Mouse (Mus musculus): ENCODE results near the gene Spats2.
"Not testable (repeated sequence)": the region's sequence is repeated elsewhere in the genome, so short reads cannot be mapped to it uniquely, and the experiment has no call there.

Gene Spats2

GRCm38 (mm10) chr15:99224208-99224911 lies 98.6 kb downstream of the Spats2 start, which contains the start of gene Kcnh3:
Gene Kcnh3, plus strand, starts transcription at chr15:99224861.
- DNase-seq (ENCODE audit: low spot score in 2 of 2), result no peak

GRCm38 (mm10) chr15:99225081-99225810 lies 99.5 kb downstream of the Spats2 start:
- DNase-seq (ENCODE audit: low spot score in 2 of 2), result no peak

- DNase-seq (ENCODE audit: low spot score in 2 of 2), result no peak
These were observed 100.4 kb downstream of the Spats2 start for GRCm38 (mm10) chr15:99226090-99226489.

GRCm38 (mm10) chr15:99231998-99232397 lies 106.3 kb downstream of the Spats2 start:
- DNase-seq (ENCODE audit: low spot score in 2 of 2), result no peak

GRCm38 (mm10) chr15:99233719-99234118 lies 108.0 kb downstream of the Spats2 start:
- no peak for DNase-seq (ENCODE audit: low spot score in 2 of 2)

- no peak for DNase-seq (ENCODE audit: low spot score in 2 of 2)
These were observed 108.8 kb downstream of the Spats2 start for GRCm38 (mm10) chr15:99234326-99235010.

- no peak for DNase-seq (ENCODE audit: low spot score in 2 of 2)
These were observed 112.3 kb downstream of the Spats2 start for GRCm38 (mm10) chr15:99238006-99238405.

- no peak for DNase-seq (ENCODE audit: low spot score in 2 of 2)
These were observed 114.4 kb downstream of the Spats2 start for GRCm38 (mm10) chr15:99240129-99240528.

- no peak for DNase-seq (ENCODE audit: low spot score in 2 of 2)
These were observed 115.5 kb downstream of the Spats2 start for GRCm38 (mm10) chr15:99241249-99241648.

- DNase-seq (ENCODE audit: low spot score in 2 of 2), result no peak
These were observed 116.3 kb downstream of the Spats2 start for GRCm38 (mm10) chr15:99242045-99242444.

- DNase-seq (ENCODE audit: low spot score in 2 of 2), result not testable (repeated sequence)
These were observed 121.0 kb downstream of the Spats2 start for GRCm38 (mm10) chr15:99246736-99247135.

- DNase-seq (ENCODE audit: low spot score in 2 of 2), result peak; percentile 64 to 68
These were observed 123.3 kb downstream of the Spats2 start for GRCm38 (mm10) chr15:99248972-99249371.

GRCm38 (mm10) chr15:99249938-99250337 lies 124.2 kb downstream of the Spats2 start:
- no peak for DNase-seq (ENCODE audit: low spot score in 2 of 2)

GRCm38 (mm10) chr15:99251111-99251510 lies 125.4 kb downstream of the Spats2 start:
- peak in 1 of 2 experiments; percentile 29 for DNase-seq (ENCODE audit: low spot score in 2 of 2)

- DNase-seq (ENCODE audit: low spot score in 2 of 2), result peak; percentile 98 to 99
These were observed 126.1 kb downstream of the Spats2 start, which contains the start of gene Mcrs1 for GRCm38 (mm10) chr15:99251626-99252380. Gene Mcrs1, minus strand, starts transcription at chr15:99251961.

GRCm38 (mm10) chr15:99252381-99253174 lies 126.9 kb downstream of the Spats2 start:
- DNase-seq (ENCODE audit: low spot score in 2 of 2), result no peak

- DNase-seq (ENCODE audit: low spot score in 2 of 2), result not testable (repeated sequence)
These were observed 127.4 kb downstream of the Spats2 start for GRCm38 (mm10) chr15:99253175-99253479.

- no peak for DNase-seq (ENCODE audit: low spot score in 2 of 2)
These were observed 128.1 kb downstream of the Spats2 start for GRCm38 (mm10) chr15:99253772-99254171.

- DNase-seq (ENCODE audit: low spot score in 2 of 2), result peak; percentile 28 to 34
These were observed 128.8 kb downstream of the Spats2 start for GRCm38 (mm10) chr15:99254477-99255005.

GRCm38 (mm10) chr15:99255241-99255749 lies 129.6 kb downstream of the Spats2 start:
- DNase-seq (ENCODE audit: low spot score in 2 of 2), result no peak

Measured in heart, adult 9 months (tissue).